Mouse (Mus musculus): Measurements from ENCODE around the gene Prmt1.

DNA sequence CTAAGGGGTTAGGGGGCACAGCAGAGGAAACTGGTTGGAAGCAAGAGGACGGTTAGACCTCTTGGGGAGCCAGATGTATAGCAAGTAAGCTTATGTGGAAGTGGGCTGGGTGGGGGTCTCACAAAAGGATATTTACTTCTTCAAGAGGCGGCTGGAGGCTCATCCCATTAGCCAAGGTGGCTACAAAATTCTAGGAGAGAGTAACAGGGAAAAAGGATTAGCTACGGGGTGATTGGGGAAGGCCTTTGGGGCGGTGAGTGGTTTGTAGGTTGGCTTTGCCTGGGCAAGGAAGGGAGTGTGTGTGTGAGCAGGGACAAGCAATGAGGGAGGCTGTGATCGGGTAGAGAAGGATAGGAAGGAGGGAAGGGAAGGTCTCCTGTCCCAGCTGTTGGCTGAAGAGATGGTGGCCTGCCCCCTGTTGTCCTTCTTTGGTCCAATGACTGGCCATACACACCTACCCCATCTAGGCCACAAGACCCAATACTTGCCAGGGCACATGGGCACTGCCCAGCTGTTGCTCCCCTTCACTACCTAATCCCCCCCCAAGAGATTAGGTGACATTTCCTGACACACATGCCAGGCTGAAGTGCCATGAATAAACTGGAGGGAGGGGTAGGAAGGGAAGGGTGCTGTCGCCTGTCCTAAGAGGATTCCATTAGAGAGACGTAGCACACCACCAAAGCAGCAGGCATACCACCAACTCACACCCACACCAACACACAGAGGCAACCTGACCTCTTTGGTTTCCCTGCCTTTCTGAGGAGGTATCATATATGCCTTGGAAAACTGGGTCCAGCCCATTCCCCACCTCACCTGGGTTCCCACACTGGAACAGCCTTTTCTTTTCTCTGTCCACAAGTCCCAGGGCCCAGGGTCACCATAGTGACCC is 2.2 kb downstream of the Prmt1 start:
- TF ChIP-seq CTCF (conservative IDR thresholded peaks at IDR 0.05; ENCODE audit: low read length): no peak
- TF ChIP-seq POU5F1 (IDR thresholded peaks at IDR 0.05; ENCODE audit: borderline replicate concordance, low read length): no peak

All from E14TG2a.4 (cell line).